In genomic region chr12:17754771-17755170, GRCm38 (mm10) we compare ENCODE assay signal across 22 mouse cellular contexts.
DNase-seq lines count a peak whose midpoint lies in the region; ATAC-seq lines count a peak whose summit lies in the region.
"Had no signal": no experiment of that assay in that cellular context is flagged by ENCODE, and none has a peak within 500 bp of the region (broad histone marks: within the 10 kb centered on the region; RNA-seq: fewer than 3 reads in every experiment).

No protein-coding gene starts in this region.

- DNase-seq in cerebellum, adult 9-10 months, result peak; percentile 60
- DNase-seq in cerebellum, postnatal 25 days, result no peak
- DNase-seq in kidney, adult 9 months, result peak; percentile 58
- DNase-seq in kidney, postnatal 10 days, result no peak
- peak; percentile 47 to 74 for DNase-seq in kidney, postnatal 36 days
- DNase-seq in kidney, adult 18-20 months, result no peak
- DNase-seq in brain, adult 2 months (ENCODE audit: low read depth, low spot score), result peak; percentile 30
- DNase-seq: adrenal gland, postnatal 10 days; cerebellum, adult 9-11 months; gastrocnemius, postnatal 10 days; gastrocnemius, postnatal 36 days; heart, adult 2 months; heart, postnatal 14 days; heart, postnatal 4 days had no signal

- H3K4me2 ChIP-seq in hindbrain, embryonic 13.5 days, result no peak overlapping the region
- H3K4me2 ChIP-seq: forebrain, embryonic 13.5 days; heart, embryonic 13.5 days; hindbrain, embryonic 15.5 days had no signal

- WGBS in hindbrain, embryonic 13.5 days, result 90% methylated on average over 1 of the region's 1 CpGs

- no peaks in the 10 kb centered on the region for H3K27me3 ChIP-seq in hindbrain, embryonic 13.5 days
- H3K27me3 ChIP-seq: forebrain, embryonic 13.5 days; heart, embryonic 13.5 days; hindbrain, embryonic 15.5 days had no signal

- peaks cover 24% of the 10 kb centered on the region for H3K4me1 ChIP-seq in hindbrain, embryonic 13.5 days (replicated peaks)

- no peak overlapping the region for H3K9ac ChIP-seq in hindbrain, embryonic 13.5 days
- H3K9ac ChIP-seq: forebrain, embryonic 13.5 days; heart, embryonic 13.5 days; hindbrain, embryonic 15.5 days had no signal

- no peaks in the 10 kb centered on the region for H3K36me3 ChIP-seq in hindbrain, embryonic 13.5 days
- H3K36me3 ChIP-seq: heart, embryonic 10.5 days; heart, embryonic 13.5 days; hindbrain, embryonic 15.5 days had no signal

- no peak for ATAC-seq in hindbrain, embryonic 13.5 days (ENCODE audit: low FRiP score)
- ATAC-seq: activated CD4-positive, CD25-positive, alpha-beta regulatory T cell, adult 4 months; forebrain, embryonic 13.5 days; forebrain, embryonic 16.5 days had no signal

- H3K9me3 ChIP-seq in hindbrain, embryonic 13.5 days, result no peaks in the 10 kb centered on the region
- H3K9me3 ChIP-seq: forebrain, embryonic 13.5 days; heart, embryonic 10.5 days; heart, embryonic 13.5 days; hindbrain, embryonic 15.5 days had no signal

- H3K4me3 ChIP-seq in hindbrain, embryonic 13.5 days, result no peak overlapping the region
- H3K4me3 ChIP-seq: forebrain, embryonic 10.5 days; forebrain, embryonic 13.5 days; heart, adult 2 months; heart, embryonic 10.5 days; heart, embryonic 13.5 days; hindbrain, embryonic 15.5 days had no signal

- no peak overlapping the region for H3K27ac ChIP-seq in hindbrain, embryonic 13.5 days
- H3K27ac ChIP-seq: forebrain, embryonic 10.5 days; forebrain, embryonic 13.5 days; heart, adult 2 months; heart, embryonic 10.5 days; heart, embryonic 13.5 days; hindbrain, embryonic 15.5 days had no signal

Comparison
In these comparisons a context has a peak if more than half of its experiments do, and no peak if none do; other contexts are left out.
1. DNase-seq: peak in cerebellum, adult 9-10 months (single experiment), kidney, adult 9 months (single experiment), kidney, postnatal 36 days (2 of 2) and brain, adult 2 months (single experiment); none in cerebellum, postnatal 25 days (0 of 2), kidney, postnatal 10 days (single experiment) and kidney, adult 18-20 months (single experiment).